Mouse (Mus musculus) urinary bladder, postnatal 10 days (tissue): ENCODE measurements around the gene Dhx34.

ENCODE experiments used
- DNase-seq: peaks from one replicate; pipeline ENCODE4 v3.0.0; 2022; ENCODE audit warnings: low spot score

Gene Dhx34

DNA sequence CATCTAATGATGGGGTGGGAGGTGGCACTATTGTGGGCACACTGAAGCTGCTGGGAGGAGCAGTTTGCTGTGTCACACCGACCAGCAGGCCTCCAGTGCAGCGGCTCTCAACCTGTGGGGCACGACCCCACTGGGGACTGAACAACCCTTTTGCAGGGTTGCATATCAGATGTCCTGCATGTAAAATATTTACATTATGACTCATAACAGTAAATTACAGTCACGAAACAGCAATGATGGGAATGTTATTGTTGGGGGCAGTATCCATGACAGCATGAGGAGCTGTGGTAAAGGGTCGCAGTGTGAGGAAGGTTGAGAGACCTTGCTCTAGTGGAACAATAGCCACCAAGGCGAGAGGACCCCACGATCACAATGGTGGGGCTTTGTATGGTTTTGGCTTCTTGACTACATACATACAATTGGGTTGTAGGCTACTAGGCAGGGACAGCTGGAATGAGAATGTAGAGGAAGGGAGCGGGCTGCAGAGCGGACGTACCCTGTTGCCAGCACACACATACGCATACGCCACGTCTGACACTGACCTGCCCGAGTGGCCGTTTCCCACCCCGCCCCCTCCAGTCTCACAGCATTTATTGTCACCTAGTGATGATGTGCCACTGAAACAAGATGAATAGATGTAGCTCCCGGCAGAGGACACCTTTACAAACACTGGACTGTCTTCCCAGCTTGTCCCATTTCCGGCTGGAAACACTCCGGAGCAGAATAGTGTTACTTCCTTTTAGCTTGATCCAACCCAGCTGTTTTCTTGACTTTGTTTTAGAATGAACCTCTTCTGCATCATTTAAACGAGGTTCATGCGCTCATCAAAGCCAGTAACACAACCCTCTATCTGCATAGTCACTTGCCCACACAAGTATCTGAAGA lies 12.8 kb downstream of the Dhx34 start:
- no peak for DNase-seq

DNA sequence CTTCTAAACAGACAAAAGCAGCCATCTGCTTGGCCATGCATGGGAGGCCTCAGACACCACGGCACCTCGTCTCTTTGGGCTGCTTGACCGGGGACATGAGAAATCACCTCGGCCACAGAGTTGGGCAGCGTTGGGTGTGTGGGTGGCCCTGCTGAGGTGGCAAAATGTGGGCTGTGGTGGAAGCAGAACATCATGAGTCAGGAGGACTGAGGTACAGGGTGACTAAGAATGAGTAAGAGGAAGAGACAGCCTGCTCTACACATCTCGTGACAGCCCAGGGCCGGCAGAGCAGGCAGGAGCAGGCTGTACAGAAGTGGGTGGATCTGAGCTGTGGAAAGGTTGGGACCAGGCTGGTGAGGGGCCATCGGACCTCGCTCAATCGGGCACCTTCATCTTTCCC lies 14.3 kb downstream of the Dhx34 start:
- DNase-seq, result no peak

DNA sequence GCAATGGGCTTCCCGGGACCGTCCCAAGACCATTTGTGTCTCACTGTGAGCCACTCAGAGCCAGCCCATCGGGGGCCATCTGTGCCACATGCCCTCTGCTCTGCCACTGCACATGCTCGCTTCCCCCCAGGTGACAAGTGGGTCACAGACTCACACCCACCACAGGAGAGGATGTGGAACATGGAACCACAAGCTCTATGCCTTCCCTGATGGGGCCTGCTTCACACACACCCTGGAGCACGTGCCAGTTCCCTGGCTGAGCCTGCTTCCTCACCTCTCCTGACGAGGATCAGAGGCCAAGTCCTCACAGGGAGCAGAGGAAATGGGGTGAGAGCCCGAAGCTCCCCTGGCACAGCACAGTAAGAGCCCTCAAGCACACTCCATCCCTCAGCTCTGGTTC lies 14.8 kb downstream of the Dhx34 start:
- no peak for DNase-seq

DNA sequence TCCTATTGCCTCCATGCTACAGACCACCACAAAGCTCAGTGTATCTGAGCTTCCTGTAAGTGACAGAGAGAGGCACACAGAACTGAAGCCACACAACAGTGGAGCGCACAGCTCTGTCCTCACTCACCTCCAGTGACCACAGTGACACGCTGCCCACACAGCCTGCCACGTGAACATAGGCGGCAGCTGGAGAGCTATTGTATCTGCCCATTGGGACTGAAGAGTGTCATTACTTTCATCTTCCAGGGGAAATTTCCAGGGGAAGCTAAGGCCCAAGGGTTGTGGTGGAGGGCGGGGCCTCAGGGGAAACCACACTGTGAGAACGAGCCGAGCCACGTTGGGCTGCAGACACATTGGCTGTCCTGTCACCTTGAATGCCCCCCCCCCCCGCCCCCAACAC lies 17.0 kb downstream of the Dhx34 start:
- no peak for DNase-seq

DNA sequence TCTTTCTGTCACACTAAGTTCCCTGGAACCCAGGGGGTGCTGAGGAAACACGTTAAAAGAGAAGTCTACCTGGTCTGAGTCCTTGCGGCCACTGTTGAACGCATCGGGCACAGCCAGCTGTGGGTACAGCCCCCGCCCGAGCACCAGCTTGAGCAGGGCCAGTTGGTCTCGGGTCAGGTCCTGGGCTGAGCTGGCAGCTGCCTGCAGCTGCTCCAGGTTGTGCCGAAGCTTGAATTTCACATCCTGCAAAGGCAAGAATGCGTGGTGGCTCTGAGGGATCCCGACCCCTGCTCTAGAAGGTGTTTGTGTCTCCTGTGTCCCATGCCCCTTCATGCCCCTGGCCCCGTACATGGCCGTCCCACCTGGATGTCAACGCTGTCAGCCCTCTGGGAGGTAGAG lies 18.3 kb downstream of the Dhx34 start:
- DNase-seq, result no peak

DNA sequence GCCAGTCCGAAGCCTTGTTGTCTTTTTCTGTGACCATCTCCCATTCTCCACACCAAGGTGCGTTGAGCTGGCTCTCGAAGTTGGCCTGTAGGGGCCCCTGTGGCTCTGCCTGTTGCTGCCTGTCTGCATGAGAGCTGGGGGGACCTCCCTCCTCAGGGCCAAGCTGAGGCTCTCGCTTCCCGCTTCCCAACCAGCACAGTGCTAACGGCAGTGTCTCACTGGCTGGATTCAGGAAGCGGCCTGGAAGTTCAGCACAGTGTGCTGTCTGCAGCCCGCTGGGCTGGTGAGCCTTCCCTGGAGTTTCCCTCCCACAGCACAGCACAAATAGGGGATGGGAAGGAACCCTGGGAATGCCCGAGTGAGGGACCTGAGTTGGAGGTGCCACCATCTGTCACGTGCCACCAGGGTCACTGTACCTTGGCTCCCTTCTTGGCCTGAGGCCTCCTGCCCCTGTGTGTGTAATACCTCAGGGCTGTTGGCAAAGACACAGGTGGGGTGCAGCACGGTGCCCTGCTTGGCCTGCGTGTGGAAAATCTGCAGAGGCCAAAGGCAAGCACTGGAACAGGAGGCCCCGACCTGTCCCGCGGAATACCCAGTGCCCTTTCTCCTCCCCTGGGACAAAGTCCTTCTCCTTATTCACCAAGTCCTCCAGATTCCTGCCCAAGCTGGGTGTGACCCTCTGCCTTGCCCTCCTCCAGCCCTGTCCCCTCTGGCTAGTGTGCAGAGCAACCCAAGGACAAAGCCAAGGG lies 18.9 kb downstream of the Dhx34 start:
- DNase-seq, result no peak

DNA sequence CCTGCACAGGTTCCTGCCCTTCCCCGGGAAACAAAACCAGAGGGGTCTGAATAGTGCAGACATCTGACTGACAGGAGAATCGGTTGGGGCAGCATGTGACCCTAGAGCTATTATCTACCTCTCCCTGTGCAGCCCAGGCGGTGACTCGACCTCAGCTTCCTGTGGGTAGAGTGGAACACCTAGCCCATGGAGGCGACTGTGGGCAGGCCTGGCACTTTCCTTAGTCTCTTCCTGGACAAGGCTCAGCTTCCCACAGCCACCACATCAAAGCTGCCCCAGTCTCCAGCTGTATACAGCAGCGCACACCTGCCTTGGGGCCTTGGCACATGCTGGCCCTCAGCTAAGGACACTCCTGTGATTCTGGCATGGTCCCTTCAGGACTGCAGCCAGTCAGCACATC lies 20.7 kb downstream of the Dhx34 start:
- no peak for DNase-seq

DNA sequence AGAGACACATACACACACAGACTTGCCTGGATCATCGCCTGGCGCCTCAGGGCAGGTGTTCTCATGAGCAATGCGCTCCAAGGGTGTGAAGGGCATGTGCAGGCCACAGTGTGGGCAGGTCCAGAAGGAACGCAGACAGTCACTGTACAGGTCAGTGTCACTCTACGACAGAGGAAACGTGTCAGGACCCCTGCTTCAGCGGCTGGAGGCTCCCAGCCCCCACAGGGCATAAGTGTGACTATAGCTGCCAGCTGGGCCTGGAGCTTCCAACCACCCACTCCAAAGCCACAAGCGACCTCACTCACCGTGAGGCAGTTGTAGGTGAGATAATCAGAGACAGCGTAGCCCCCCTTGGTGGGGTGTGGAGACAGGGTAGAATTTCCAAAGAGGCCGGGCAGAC lies 23.3 kb downstream of the Dhx34 start:
- no peak for DNase-seq

DNA sequence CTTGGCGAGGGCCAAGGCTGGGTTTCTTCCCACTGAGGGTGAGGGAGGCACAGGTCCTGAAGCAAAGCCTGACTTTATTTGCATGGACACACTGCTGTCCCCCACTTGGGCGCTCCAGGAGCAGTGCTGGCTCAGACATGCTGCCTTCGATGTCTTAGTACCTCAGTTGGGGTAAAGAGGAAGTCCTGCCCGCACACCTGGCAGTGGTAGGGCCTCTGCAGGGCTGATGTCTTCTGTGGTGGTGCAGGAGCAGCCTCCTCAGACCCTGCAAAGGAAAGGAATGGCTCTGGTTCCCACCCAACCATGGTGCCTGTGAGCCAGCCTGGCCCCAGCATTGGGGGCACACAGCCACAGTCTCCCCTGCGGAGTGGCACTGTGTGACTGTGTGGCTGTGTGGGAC lies 24.7 kb downstream of the Dhx34 start:
- no peak for DNase-seq

DNA sequence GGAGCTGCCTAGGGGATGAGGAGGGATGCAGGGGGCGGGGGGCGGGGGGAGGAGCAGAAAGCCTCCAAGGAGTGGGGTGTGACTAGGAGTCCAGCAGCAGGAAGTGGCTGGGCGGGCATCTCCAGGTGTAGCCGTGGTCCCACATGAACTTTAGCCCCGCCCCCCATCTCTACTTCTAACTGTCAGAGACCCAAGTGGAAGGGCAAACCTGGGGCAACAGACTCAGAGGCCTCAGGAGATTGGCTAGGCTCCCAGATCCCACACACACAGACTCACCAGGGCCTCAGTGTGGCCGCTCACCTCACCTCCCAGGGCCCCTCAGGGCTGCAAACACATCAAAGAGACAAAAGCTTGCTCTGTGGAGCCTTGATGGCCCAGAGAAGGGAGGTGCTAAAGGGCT lies 25.2 kb downstream of the Dhx34 start:
- DNase-seq, result no peak

DNA sequence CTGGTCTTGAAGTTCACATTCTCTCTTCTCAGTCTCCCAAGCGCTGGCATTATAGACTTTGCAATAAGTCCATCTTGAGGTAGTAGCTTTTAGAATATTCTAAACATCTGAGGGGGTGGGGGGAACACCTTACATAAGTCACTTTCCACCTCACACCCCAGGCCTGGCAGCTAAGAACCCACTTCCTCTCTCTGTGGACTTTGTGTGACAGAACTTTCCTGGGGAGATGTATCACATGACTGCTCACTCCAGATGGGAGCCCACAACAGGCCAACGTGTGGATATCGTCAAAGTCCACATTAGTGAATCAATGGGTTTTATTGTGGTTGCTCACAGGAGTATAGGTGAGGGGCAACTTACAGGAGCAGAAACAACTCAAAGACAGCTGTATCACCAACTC lies 28.1 kb downstream of the Dhx34 start:
- no peak for DNase-seq

DNA sequence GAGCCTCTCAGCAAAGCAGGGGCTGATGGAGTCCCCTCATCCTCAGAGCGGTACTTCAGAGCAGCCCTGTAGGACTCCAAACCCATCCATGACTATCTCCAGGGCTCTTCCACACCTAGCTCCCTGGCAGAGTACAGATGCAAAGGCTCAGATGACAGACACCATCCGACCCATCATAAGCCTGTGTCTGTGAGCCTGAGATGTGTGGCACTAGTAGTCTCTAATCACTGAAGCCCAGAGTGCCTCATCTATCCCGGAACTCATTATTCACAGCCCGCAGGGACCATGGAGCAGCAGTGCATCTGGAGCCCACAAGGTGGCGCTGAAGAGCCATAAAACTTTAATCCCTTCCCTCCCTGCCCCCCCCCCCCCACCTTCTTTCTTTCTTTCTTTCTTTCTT lies 29.5 kb downstream of the Dhx34 start:
- DNase-seq, result peak; percentile 45

DNA sequence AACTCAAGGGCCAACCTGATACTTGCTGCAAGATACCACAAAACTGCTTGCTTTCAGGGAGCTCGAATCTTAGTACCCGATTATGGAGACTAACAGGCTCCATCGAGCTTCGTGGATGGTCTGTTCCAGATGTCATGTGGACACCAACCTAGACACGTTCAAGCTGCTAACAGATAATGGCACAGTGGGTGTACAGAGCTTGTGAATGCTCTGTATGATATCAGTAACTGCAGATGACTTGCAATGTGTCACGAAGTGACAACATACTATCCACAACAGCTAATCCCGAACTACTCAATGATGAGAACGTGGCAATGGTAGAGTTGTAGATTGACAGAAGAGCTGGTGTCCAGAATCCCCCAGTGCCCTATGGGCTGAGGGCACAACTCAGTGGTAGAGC lies 34.3 kb downstream of the Dhx34 start:
- DNase-seq, result no peak

DNA sequence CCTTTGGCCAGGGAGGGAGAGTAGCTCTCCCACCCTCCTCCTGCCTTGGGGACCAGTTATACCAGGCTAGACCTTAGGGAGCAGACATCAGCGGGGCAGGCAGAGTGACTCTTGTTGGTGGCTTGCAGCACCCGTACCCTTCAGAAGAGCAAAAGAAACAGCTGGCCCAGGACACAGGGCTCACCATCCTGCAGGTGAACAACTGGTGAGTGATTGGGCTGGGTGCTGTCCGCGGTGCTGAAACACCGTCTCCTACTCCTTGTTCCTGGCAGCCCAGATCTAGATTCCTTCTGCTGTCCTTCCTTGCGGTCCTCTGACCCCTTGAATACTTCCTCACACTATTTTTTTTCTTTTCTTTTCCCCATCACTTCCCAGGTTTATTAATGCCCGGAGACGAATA lies 38.2 kb downstream of the Dhx34 start:
- DNase-seq, result no peak

DNA sequence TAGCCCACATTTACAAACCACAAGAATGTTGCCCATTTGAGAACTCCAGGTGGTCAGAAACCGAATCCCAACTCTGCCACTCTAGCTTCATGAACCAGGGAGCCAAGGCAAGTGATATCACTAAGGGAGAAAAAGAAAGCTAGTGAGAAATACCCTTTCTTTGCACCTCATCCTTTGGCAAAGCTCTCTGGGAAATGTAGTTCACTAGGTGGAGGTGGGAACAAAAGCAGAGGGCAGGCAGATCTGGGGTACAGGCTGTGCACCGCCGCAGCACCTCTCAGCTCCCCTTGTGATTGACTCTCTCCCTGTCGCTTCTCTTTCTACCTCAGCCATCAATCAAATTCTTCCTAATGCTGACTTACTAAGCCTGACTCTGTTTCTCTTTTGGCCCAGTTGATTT lies 43.7 kb downstream of the Dhx34 start:
- no peak for DNase-seq

DNA sequence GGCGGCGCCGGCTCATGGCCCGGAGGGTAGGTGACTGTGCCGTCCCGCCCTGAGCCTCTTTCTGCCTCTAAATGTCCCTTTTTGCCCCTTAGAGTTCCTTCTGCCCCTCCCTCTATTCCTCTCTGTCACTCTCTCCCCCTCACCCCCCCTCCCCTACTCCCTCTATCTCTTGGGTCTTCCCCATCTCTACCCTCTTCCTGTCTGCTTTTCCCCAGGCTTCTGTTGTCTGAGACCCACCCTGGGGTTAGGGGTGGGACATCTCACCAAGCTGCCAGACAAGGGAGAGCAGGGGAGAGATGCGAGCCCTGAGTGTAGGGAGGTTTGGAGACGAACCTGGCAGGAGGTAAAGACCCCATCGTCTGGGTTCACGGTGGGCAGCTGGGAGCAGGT lies 46.3 kb downstream of the Dhx34 start:
- no peak for DNase-seq

DNA sequence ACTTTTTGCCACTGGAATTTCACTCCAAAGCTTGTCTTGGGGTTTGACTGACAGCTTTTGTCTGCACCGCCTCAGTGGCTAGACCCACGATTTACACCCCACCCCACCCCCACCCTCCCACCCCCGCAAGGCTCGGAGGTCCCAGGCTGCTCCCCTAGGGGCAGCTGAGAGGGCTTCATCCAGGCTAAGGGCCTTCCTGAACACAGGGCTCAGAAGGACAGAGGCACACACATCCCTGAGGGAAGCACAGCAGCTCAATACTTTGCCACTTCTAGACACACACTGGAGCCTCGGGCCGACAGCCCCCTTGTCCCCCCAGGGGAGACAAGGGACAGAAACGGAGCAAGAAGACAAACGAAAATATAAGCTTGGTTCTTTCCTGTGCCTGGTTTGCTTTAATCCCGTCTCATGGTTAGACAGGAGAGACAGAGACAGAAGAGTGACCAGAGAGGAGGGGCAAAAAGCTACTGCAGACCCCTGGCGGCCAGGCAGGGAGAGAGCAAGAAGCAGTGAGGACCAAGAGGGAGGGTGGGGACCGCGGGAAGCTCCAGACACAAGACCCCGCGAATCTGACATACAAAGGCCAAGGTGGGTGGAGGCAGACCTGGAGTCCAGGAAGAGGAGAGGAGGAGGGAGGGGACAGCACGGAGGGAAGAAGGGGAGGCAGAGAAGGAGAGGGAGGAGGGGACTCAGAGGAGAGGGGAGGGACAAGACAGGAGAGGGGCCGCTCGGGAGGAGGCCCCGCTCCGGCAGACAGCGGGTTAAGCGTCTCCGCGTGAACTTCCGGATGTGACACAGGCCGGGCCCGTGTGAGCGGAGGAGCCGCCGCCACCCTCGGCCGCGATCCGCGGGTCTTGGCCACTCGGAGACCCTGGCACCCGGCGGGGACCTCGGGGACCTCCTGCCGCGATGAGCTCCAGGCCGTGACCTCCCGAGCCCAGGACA lies 47.0 kb downstream of the Dhx34 start, which contains the start of gene Meis3:
Gene Meis3, plus strand, starts transcription at position 494 of the 945 bp plus-strand sequence.
- no peak for DNase-seq

DNA sequence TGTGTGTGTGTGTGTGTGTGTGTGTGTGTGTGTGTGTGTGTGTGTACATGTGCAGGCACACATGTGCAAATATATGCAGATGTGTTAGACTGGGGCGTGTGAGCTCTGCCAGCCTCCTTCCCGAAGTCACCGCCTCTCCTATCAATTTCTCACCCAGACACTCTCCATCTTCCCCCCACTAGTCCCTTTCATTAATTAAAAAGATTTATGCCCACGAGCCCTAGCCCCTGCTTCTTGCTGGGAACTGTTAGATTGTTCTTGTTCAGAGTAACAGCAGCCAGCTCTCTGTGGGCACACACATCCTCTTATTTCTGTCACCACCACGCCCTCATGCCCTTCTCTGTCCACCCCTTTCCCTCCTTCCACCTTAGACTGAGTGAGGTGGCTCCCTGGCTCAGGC lies 48.7 kb downstream of the Dhx34 start:
- no peak for DNase-seq

DNA sequence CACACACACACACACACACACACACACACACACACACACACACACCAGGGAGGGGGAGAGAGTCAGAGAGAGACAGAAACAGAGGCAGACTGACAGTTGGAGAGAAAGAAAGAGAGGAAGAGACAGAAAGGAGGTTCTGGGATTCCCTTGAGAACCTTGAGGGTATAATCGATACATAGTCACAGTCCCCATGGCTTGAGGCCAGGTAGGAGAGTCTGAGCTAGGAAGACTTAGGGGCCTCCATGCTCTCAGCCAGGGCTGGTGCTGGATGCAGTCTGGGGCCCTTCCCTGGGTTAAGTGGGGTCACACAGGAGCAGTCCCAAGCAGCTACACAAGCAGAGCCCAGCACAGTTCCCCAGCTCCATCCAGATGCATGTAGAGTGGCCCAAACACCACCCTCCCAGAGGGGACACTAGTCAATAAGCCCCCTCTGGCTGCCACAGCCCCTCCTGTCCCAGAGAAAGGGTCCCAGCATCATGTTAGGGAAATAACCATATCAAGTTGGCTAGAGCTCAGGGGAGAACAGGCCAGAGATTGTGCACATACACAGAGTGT lies 49.2 kb downstream of the Dhx34 start:
- no peak for DNase-seq

DNA sequence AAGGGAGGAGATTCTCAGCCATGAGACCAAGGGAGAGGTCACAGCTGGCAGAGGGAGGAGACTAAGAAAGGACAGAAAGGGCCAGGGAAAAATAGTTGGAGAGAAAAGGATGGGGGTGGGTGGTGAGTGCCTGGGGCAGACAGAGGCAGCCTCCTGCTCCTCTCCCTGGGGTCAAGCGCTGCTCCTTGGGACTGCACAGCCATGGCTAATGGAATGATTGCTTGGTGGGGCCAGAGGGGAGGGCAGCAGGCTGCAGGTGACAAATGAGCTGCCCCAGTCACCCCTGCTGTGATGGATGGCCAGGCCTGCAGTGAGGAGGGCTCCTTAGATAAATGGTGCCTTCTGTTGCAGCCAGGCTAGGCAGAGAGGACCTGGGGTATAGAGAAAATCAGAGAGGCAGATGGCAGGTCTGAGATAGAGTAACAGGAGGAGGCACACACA lies 49.7 kb downstream of the Dhx34 start:
- no peak for DNase-seq

DNA sequence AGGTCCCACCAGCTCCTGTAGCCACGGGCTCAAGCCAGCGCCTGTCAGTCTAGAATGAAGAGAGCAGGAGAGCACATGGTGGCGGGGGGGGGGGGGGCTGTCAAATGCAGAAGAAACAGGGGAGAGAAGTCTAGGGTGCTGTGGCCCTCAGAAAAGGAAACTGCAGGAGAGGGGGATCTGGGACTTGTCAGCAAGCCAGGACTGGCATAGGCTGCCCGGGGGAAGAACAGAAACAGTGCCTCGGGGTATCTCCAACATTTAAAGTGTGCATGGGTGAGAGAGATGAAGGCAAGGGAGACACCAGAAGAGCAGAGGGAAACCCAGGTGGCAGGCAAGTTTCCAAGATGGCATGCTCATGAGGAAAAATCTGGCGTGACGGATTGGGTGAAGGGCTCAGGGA lies 59.8 kb downstream of the Dhx34 start:
- no peak for DNase-seq

DNA sequence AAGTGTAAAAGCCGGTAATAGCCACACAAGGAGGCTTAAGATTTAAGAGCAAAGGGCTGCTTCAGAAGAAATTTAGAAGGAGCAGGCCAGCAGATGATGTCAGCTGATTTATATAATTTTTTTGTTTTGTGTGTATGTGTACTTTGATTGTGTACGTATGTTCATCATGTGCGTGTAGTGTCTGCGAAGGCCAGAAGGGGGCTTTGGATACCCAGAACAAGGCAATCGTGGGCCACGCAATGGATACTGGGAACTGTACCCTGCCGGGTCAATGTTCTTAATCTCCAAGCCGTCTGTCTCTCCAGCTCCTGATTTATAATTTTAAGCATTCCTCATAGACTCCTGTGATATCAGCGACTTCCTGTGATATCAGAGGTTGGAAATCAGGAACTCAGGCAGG lies 60.5 kb downstream of the Dhx34 start:
- DNase-seq, result no peak
